Mouse (Mus musculus) stomach, postnatal 0 days (tissue): Measurements from ENCODE around the gene Astn2. TPM values are rescaled to one million over a fixed set of nuclear protein-coding genes. Genes with fewer than 3 reads are reported as not detected.
A peak's percentile ranks its signal among the peaks of the same experiment; 100 is the strongest.

Experiments used
- ATAC-seq: fragments of 200-750 bp; cut with Nextera tagmentation; 2 replicates; pipeline ENCODE4 v1.8.0; 2017; ENCODE audit not compliant: low FRiP score, low TSS enrichment
- DNase-seq: peaks from one replicate; pipeline ENCODE4 v3.0.0-alpha.2; 2016; ENCODE audit warnings: low spot score
- H3K27ac ChIP-seq: fragments of 300-500 bp; sonication (generic); replicated peaks from 2 replicates; pipeline ENCODE4 v1.5.1; 2014; ENCODE audit warnings: mild to moderate bottlenecking, control low read depth
- H3K27me3 ChIP-seq: fragments of 300-500 bp; sonication (generic); 2 replicates; pipeline ENCODE4 v1.6.1; 2014; ENCODE audit warnings: low read length; ENCODE audit not compliant: control insufficient read depth, insufficient read depth
- H3K36me3 ChIP-seq: fragments of 300-500 bp; sonication (generic); 2 replicates; pipeline ENCODE4 v1.6.1; 2014; ENCODE audit warnings: low read length, mixed read lengths; ENCODE audit not compliant: control insufficient read depth, insufficient read depth
- H3K4me1 ChIP-seq: fragments of 300-500 bp; sonication (generic); replicated peaks from 2 replicates; pipeline ENCODE4 v1.6.1; 2014; ENCODE audit warnings: antibody characterized with exemption; ENCODE audit not compliant: control insufficient read depth, insufficient read depth
- H3K4me2 ChIP-seq: fragments of 300-500 bp; sonication (generic); replicated peaks from 2 replicates; pipeline ENCODE4 v1.6.1; 2014; ENCODE audit warnings: low read depth, mild to moderate bottlenecking, control low read depth, moderate library complexity
- H3K4me3 ChIP-seq: fragments of 300-500 bp; sonication (generic); 2 replicates; pipeline ENCODE4 v1.5.1; 2014; ENCODE audit warnings: low read depth, low read length, control low read depth
- H3K9ac ChIP-seq: fragments of 300-500 bp; sonication (generic); 2 replicates; pipeline ENCODE4 v1.6.1; 2014; ENCODE audit warnings: mild to moderate bottlenecking, low read length, control low read depth, mixed read lengths
- H3K9me3 ChIP-seq: fragments of 300-500 bp; sonication (generic); 2 replicates; pipeline ENCODE4 v1.6.1; 2016; ENCODE audit warnings: low read length; ENCODE audit not compliant: control insufficient read depth
- CTCF ChIP-seq: IDR thresholded peaks from 2 replicates; pipeline ENCODE4 v1.5.1; 2016; ENCODE audit warnings: antibody characterized with exemption, low read depth, mild to moderate bottlenecking, moderate library complexity
- EP300 ChIP-seq: optimal IDR thresholded peaks from 2 replicates; pipeline ENCODE3; 2016; ENCODE audit warnings: antibody characterized with exemption
- WGBS: fragments of 180-500 bp; shearing (Covaris S2); extraction: QIAGEN DNeasy Blood & Tissue Kit; methylation state at CpG from one replicate; pipeline ENCODE4 v1.1.7; 2014; 5-methylcytosine and 5-hydroxymethylcytosine counted together
- polyA plus RNA-seq: library from polyadenylated mRNA; unstranded; fragments of >200 nt; fragmentation: Nextera tagmentation; extraction: Ambion mirVana; gene quantifications from 2 replicates; pipeline ENCODE4 v1.2.1, GENCODE M21; 2015

Gene Astn2
- polyA plus RNA-seq, 1 experiment from 2014 or later, result 0.16 TPM

DNA sequence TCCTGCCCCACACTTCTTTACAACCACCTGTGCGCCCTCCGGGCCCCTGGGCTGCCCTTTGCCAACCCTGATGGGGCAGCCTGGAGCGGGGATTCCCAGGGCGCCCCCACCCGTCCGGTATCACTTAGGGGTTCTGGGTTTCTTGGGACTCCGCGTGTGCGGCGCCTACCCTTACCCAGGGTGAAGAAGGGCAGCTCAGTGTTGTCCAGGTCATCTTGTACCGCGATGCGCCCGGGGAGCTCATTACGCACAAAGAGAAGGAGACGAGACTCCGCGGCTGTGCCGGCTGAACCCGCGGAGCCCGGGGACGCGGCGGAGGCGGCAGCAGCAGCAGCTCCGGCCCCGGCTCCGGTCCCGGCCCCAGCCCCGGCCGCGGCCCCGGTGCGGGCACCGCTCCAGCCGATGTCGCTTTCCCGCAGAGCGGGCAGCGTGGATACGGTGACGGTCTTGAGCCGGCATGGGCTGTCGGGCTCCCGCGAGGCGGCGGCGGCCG, 657 bp downstream of the Astn2 start:
- Histone ChIP-seq H3K4me2 (peak overlapping the region; percentile 93), H3K27me3 (no peaks in the 10 kb centered on the region), H3K4me1 (0 out of 2 replicates have a peak, but pooled peaks cover 2% of the 10 kb centered on the region), H3K9ac (peak overlapping the region; percentile 48), H3K27ac (no peak overlapping the region), H3K36me3 (no peaks in the 10 kb centered on the region), H3K4me3 (peak overlapping the region; percentile 57), H3K9me3 (no peaks in the 10 kb centered on the region)
- DNase-seq (peak; percentile 23), ATAC-seq (peak; percentile 21; the same call in 1 of the 2 replicates)
- WGBS, result under 1% methylated on average over 51 of the region's 51 CpGs
- TF ChIP-seq EP300 (no peak), CTCF (no peak)

- Histone ChIP-seq H3K4me2 (peak overlapping the region; percentile 93), H3K9ac (no peak overlapping the region), H3K4me1 (0 out of 2 replicates have a peak, but pooled peaks cover 2% of the 10 kb centered on the region), H3K27me3 (no peaks in the 10 kb centered on the region), H3K36me3 (no peaks in the 10 kb centered on the region), H3K27ac (no peak overlapping the region), H3K4me3 (peak overlapping the region; percentile 57), H3K9me3 (no peaks in the 10 kb centered on the region)
- TF ChIP-seq CTCF (no peak), EP300 (no peak)
- no peak for DNase-seq
- WGBS, result under 1% methylated on average over 22 of the region's 22 CpGs
- no peak; the same call in 1 of the 2 replicates for ATAC-seq
Observed at GRCm38 (mm10) chr4:66403116-66403707, 1.2 kb downstream of the Astn2 start.

DNA sequence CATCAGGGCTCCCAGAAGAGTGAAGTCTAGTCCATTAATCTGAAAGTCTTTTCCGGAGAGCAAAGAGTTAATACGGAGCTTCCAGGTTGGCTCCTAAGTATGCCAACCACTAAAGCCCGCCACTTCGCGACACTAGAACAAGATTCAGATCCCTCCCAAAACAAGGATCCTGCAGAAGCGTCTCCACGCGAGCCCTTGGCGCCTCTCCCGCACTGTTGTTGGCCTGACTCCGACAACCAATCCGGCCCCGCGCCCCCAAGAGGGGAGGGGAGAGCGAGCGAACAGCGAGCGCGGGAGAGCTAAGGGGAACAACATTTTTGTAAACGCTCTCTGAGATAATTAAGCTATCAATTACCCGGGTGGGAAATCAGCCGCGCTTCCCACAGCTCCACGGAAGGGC, 1.8 kb downstream of the Astn2 start:
- 0 out of 2 replicates have a peak, but pooled peaks cover 2% of the 10 kb centered on the region for H3K4me1 ChIP-seq
- TF ChIP-seq CTCF, result no peak
- no peak for TF ChIP-seq EP300
- no peak overlapping the region for H3K27ac ChIP-seq
- H3K27me3 ChIP-seq, result no peaks in the 10 kb centered on the region
- DNase-seq, result peak; percentile 13
- H3K9ac ChIP-seq, result no peak overlapping the region; the same call in 1 of the 2 replicates
- WGBS, result 2% methylated on average over 24 of the region's 24 CpGs
- ATAC-seq, result no peak
- peak overlapping the region; percentile 57 for H3K4me3 ChIP-seq
- H3K4me2 ChIP-seq, result peak overlapping the region; percentile 93
- H3K36me3 ChIP-seq, result no peaks in the 10 kb centered on the region
- no peaks in the 10 kb centered on the region for H3K9me3 ChIP-seq

DNA sequence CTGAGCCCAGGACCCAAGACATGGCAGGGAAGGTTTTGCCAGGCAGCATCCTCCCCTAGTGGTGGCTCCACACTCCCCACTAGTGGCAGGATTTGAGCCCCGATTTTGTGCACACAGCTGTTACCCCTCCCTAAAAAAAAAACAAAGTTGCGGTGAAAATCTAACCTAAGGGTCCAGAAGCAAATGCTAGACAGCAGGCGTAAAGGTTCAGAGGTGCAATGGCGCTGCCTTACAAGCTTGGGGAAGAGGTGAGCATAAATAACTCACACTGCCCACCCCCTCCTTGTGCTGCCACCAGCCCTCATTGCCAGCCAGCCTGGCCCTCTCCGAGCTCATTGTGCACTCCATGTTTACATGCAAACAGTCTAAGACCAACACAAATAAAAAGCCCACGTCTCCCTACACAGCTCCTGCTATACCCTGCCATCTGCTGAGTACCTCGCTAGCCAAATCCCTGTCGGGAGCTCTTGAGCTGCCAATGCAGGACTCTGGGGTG, 3.2 kb downstream of the Astn2 start:
- 17% methylated on average over 8 of the region's 8 CpGs for WGBS
- no peaks in the 10 kb centered on the region for H3K27me3 ChIP-seq
- DNase-seq, result no peak
- TF ChIP-seq CTCF, result peak; percentile 66
- TF ChIP-seq EP300, result no peak
- H3K9ac ChIP-seq, result no peak overlapping the region
- no peaks in the 10 kb centered on the region for H3K36me3 ChIP-seq
- no peak for ATAC-seq
- H3K4me2 ChIP-seq, result no peak overlapping the region
- no peak overlapping the region for H3K27ac ChIP-seq
- H3K4me1 ChIP-seq, result 0 out of 2 replicates have a peak, but pooled peaks cover 2% of the 10 kb centered on the region
- no peaks in the 10 kb centered on the region for H3K9me3 ChIP-seq
- H3K4me3 ChIP-seq, result no peak overlapping the region

DNA sequence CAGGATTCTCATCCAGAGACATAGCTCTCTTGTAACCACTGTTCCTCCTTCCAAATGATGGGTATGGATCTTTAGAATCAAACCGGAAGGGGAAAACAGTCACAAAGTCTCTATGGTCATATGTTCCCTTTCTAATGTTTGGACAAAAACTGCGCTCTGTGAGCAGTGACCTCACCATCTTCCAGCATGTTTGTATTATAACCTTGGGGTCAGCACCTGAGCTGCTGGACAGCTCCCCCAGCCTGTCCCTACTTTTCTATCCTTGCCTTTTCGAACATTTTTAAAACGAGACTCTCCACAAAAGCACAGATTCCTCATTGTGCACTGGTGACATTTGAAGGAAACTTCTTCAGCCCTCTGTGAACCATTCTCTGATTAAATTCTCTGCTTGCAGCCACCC, 5.3 kb downstream of the Astn2 start:
- no peaks in the 10 kb centered on the region for H3K36me3 ChIP-seq
- no peak for ATAC-seq
- no peak overlapping the region for H3K4me2 ChIP-seq
- no peaks in the 10 kb centered on the region for H3K27me3 ChIP-seq
- H3K27ac ChIP-seq, result no peak overlapping the region
- WGBS, result 38% methylated on average over 4 of the region's 4 CpGs
- no peak for TF ChIP-seq EP300
- 0 out of 2 replicates have a peak, but pooled peaks cover 2% of the 10 kb centered on the region for H3K4me1 ChIP-seq
- H3K9me3 ChIP-seq, result no peaks in the 10 kb centered on the region
- peak; percentile 19 for DNase-seq
- no peak overlapping the region for H3K9ac ChIP-seq
- no peak overlapping the region for H3K4me3 ChIP-seq

DNA sequence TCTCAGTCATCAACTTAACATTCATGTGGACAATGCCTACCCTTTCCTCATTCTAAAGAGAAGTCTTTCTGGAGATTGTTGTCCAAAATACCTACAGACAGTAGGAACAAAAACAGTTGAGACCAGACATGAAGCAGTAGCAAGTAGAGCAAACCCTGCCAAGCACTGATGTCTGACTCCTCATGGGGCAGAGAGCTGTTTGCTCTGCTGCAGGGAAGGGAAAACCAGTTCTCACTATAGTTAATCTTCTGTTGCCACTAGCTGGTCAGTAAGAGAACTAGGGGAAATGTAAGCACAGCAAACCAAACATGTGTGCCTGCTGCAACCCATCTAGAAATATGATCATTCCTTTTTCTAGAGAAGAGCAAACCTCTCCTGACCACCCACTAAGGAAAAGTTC, 7.2 kb downstream of the Astn2 start:
- DNase-seq (no peak), ATAC-seq (no peak)
- Histone ChIP-seq H3K4me2 (no peak overlapping the region), H3K4me1 (no peaks in the 10 kb centered on the region), H3K27me3 (no peaks in the 10 kb centered on the region), H3K27ac (no peak overlapping the region), H3K9me3 (no peaks in the 10 kb centered on the region), H3K36me3 (no peaks in the 10 kb centered on the region), H3K4me3 (no peak overlapping the region), H3K9ac (no peak overlapping the region)
- TF ChIP-seq CTCF, result no peak
- TF ChIP-seq EP300, result no peak
